8 mouse cellular contexts compared by ENCODE assay signal in the genomic region with DNA sequence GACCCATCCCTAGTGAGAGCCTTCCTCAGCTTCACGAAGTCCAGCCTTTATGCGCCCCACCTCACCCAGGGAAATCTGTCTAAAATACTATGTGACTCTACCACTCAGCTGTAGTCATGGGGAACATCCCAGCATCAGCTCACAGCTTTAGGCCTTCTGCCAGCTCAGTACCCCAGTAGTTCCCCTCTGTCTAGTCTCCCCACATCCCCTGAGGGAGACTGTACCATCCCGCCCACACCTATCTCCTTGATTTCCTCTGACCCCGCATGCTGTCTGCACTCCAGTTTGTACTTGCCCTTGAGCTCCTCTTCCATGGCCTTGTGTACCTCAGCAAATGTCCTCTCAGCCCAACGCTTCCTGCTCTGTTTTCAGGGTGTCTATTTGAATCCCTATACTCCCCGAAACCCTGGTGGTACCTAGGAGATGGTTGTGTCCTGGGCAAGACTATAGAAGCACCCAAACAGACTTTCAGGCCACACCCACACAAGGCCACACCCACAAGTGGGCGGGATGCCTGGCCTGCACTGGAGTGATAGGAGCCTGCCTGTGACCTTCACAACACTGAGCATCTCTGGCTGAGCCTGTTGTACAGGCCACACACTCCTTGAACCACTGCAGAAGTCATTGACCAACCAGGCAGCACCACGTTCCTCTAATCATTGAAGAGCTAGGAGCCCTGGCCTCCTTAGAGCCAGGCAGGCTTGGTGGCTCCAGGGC. TPM values are rescaled to one million over a fixed set of nuclear protein-coding genes. Genes with fewer than 3 reads are reported as not detected.
DNase-seq lines count a peak whose midpoint lies in the region; ATAC-seq and TF ChIP-seq lines count a peak whose summit lies in the region.

No protein-coding gene starts in this region.

- no peak overlapping the region for H3K4me2 ChIP-seq in heart, embryonic 15.5 days

- WGBS in heart, embryonic 15.5 days, result 59% methylated on average over 8 of the region's 8 CpGs
- WGBS in spleen, adult 2 months, result 79% methylated on average over 8 of the region's 8 CpGs
- 77% methylated on average over 8 of the region's 8 CpGs for WGBS in cerebellum, adult 2 months

- H3K4me3 ChIP-seq in heart, embryonic 15.5 days, result no peak overlapping the region
- no peak overlapping the region for H3K4me3 ChIP-seq in spleen, adult 2 months (ENCODE audit: extremely low read depth, insufficient read depth, insufficient read length)
- no peak overlapping the region for H3K4me3 ChIP-seq in cerebellum, adult 2 months (replicated peaks; ENCODE audit: insufficient read depth, low read depth, low read length)

- no peak for TF ChIP-seq CTCF in spleen, adult 2 months (IDR thresholded peaks at IDR 0.05; ENCODE audit: extremely low read depth, insufficient read depth, insufficient read length, insufficient replicate concordance)
- no peak for TF ChIP-seq CTCF in cerebellum, adult 2 months (IDR thresholded peaks at IDR 0.05; ENCODE audit: borderline replicate concordance, insufficient read depth, low read depth, low read length)

- peak; percentile 36 for DNase-seq in kidney, adult 9 months
- DNase-seq in kidney, adult 11 months, result no peak
- DNase-seq in ZHBTc4 (ENCODE audit: low read depth, low spot score) (peak; percentile 93), adipocyte (ENCODE audit: low spot score) (no peak)
- DNase-seq in spleen, adult 2 months (ENCODE audit: low read depth in 1 of 2, low spot score in 2 of 2), result no peak
- DNase-seq in cerebellum, adult 9-10 months, result no peak
- DNase-seq in cerebellum, adult 2 months, result no peak

- H3K27ac ChIP-seq in heart, embryonic 15.5 days, result no peak overlapping the region
- peak overlapping the region; percentile 27; the same call in 1 of the 2 replicates for H3K27ac ChIP-seq in spleen, adult 2 months (ENCODE audit: insufficient read depth, low read length)
- H3K27ac ChIP-seq in cerebellum, adult 2 months (ENCODE audit: insufficient read depth, low read length), result no peak overlapping the region

- H3K4me1 ChIP-seq in heart, embryonic 15.5 days (replicated peaks), result peaks cover 7% of the 10 kb centered on the region; the same call in 1 of the 2 replicates
- H3K4me1 ChIP-seq in spleen, adult 2 months (ENCODE audit: control insufficient read depth, insufficient read depth, insufficient read length), result no peaks in the 10 kb centered on the region
- no peaks in the 10 kb centered on the region for H3K4me1 ChIP-seq in cerebellum, adult 2 months (ENCODE audit: control insufficient read depth, insufficient read depth, low read length)

- no peak for TF ChIP-seq POLR2A in spleen, adult 2 months (IDR thresholded peaks at IDR 0.05; ENCODE audit: low read depth, low read length)
- no peak for TF ChIP-seq POLR2A in cerebellum, adult 2 months (IDR thresholded peaks at IDR 0.05; ENCODE audit: borderline replicate concordance, insufficient read depth, low read length)

- peaks cover 3% of the 10 kb centered on the region; the same call in 1 of the 2 replicates for H3K27me3 ChIP-seq in heart, embryonic 15.5 days
- no peaks in the 10 kb centered on the region for H3K27me3 ChIP-seq in spleen, adult 2 months (ENCODE audit: control insufficient read depth, insufficient read depth, low read length)
- no peaks in the 10 kb centered on the region for H3K27me3 ChIP-seq in cerebellum, adult 2 months (ENCODE audit: control insufficient read depth, insufficient read depth, low read length)

- ATAC-seq in heart, embryonic 15.5 days (replicated peaks; ENCODE audit: insufficient number of reproducible peaks, insufficient read depth, low FRiP score, low read depth), result peak; percentile 40; the same call in 1 of the 2 replicates

- no peak overlapping the region for H3K9ac ChIP-seq in heart, embryonic 15.5 days

- H3K9me3 ChIP-seq in heart, embryonic 15.5 days (replicated peaks), result no peaks in the 10 kb centered on the region

- no peaks in the 10 kb centered on the region for H3K36me3 ChIP-seq in heart, embryonic 15.5 days
- H3K36me3 ChIP-seq in spleen, adult 2 months (ENCODE audit: control insufficient read depth, insufficient read depth, low read length), result no peaks in the 10 kb centered on the region

RNA-seq across cellular contexts. Expression of gene Serinc2, which starts 26.4 kb away (rescaled TPM):
- polyA plus RNA-seq in heart, embryonic 15.5 days (2015; fragmentation: Nextera tagmentation; extraction: Ambion mirVana), result 6.3 and 11.3 TPM in 2 replicates
- 0.85 and 1.5 TPM in 2 replicates for polyA plus RNA-seq in spleen, adult 2 months (2012; rRNA removed)
- 39.6 and 46.5 TPM in 2 replicates for polyA plus RNA-seq in cerebellum, adult 2 months (2012; rRNA removed)

RNA-seq across cellular contexts. Expression of gene Gm853, which starts 30.4 kb away (rescaled TPM):
- polyA plus RNA-seq in heart, embryonic 15.5 days (2015; fragmentation: Nextera tagmentation; extraction: Ambion mirVana), result not detected in 2 replicates
- not detected in 2 replicates for polyA plus RNA-seq in spleen, adult 2 months (2012; rRNA removed)
- 0.33 and 0.67 TPM in 2 replicates for polyA plus RNA-seq in cerebellum, adult 2 months (2012; rRNA removed)

RNA-seq across cellular contexts. Expression of gene Fabp3, which starts 55.8 kb away (rescaled TPM):
- 1,204 and 1,729 TPM in 2 replicates for polyA plus RNA-seq in heart, embryonic 15.5 days (2015; fragmentation: Nextera tagmentation; extraction: Ambion mirVana)
- 0.38 and 0.54 TPM in 2 replicates for polyA plus RNA-seq in spleen, adult 2 months (2012; rRNA removed)
- polyA plus RNA-seq in cerebellum, adult 2 months (2012; rRNA removed), result 196 and 220 TPM in 2 replicates

RNA-seq across cellular contexts. Expression of gene Gm10570, which starts 55.9 kb away (rescaled TPM):
- polyA plus RNA-seq in heart, embryonic 15.5 days (2015; fragmentation: Nextera tagmentation; extraction: Ambion mirVana), result 0.98 and 1.0 TPM in 2 replicates
- polyA plus RNA-seq in spleen, adult 2 months (2012; rRNA removed), result not detected in 2 replicates
- polyA plus RNA-seq in cerebellum, adult 2 months (2012; rRNA removed), result 1.6 and 1.7 TPM in 2 replicates

Comparison
In these comparisons a context has a peak if more than half of its experiments do, and no peak if none do; other contexts are left out.
1. DNase-seq: peak in kidney, adult 9 months (single experiment) and ZHBTc4 (single experiment); none in kidney, adult 11 months (single experiment), spleen, adult 2 months (0 of 2), cerebellum, adult 9-10 months (single experiment), adipocyte (single experiment) and cerebellum, adult 2 months (0 of 2).
2. RNA of gene Fabp3, which starts 55.8 kb away (polyA plus RNA-seq): 1,204 to 1,729 TPM in heart, embryonic 15.5 days and 196 to 220 TPM in cerebellum, adult 2 months; 0.38 to 0.54 TPM in spleen, adult 2 months; every median in the first group is over 100 times any median in the second.